ENCODE assay signal across 28 mouse cellular contexts in genomic region chr17:7152662-7153061, GRCm38 (mm10).
"Had no signal": no experiment of that assay in that cellular context is flagged by ENCODE, and none has a peak within 500 bp of the region (broad histone marks: within the 10 kb centered on the region; RNA-seq: fewer than 3 reads in every experiment).

No protein-coding gene starts in this region.

- H3K27ac ChIP-seq: embryonic facial prominence, embryonic 10.5 days; embryonic facial prominence, embryonic 12.5 days; embryonic facial prominence, embryonic 13.5 days; embryonic facial prominence, embryonic 15.5 days; forebrain, embryonic 10.5 days; forebrain, embryonic 12.5 days; forebrain, embryonic 13.5 days; forebrain, embryonic 15.5 days; heart, adult 2 months had no signal

- DNase-seq: cerebellum, adult 2 months; cerebellum, adult 8-10 months; cerebellum, adult 9-10 months; cerebellum, adult 9-11 months; cerebellum, postnatal 10 days; cerebellum, postnatal 14 days; cerebellum, postnatal 25 days; cerebellum, postnatal 36 days; embryo, embryonic 11 days; forebrain, postnatal 0 days; gastrocnemius, adult 2 months; gastrocnemius, postnatal 10 days; gastrocnemius, postnatal 14 days; gastrocnemius, postnatal 25 days; gastrocnemius, postnatal 36 days; heart, adult 11 months; heart, adult 2 months had no signal

- ATAC-seq: forebrain, embryonic 13.5 days; forebrain, embryonic 14.5 days; forebrain, embryonic 15.5 days; forebrain, embryonic 16.5 days had no signal

- H3K4me3 ChIP-seq: embryonic facial prominence, embryonic 10.5 days; embryonic facial prominence, embryonic 12.5 days; embryonic facial prominence, embryonic 13.5 days; embryonic facial prominence, embryonic 15.5 days; erythroblast, embryonic 14.5 days; forebrain, embryonic 10.5 days; forebrain, embryonic 12.5 days; forebrain, embryonic 13.5 days; forebrain, embryonic 15.5 days; gastrocnemius, adult 2 months; heart, adult 2 months had no signal
